Mouse (Mus musculus) heart, embryonic 12.5 days (tissue): ENCODE measurements at regions not wholly inside any gene's neighbourhood (a gene's known extent, or its start where the extent isn't known, plus 50 kb on each side); places are given as distances from the start of the nearest gene placed in this dataset.
A peak's percentile ranks its signal among the peaks of the same experiment; 100 is the strongest.

Experiments used
- ATAC-seq: fragments of 200-750 bp; cut with Nextera tagmentation; 2 replicates; pipeline ENCODE4 v1.8.0; 2017; ENCODE audit warnings: moderate TSS enrichment, moderate library complexity; ENCODE audit not compliant: insufficient number of reproducible peaks, low FRiP score
- H3K27ac ChIP-seq: fragments of 300-500 bp; sonication (generic); 2 replicates; pipeline ENCODE4 v1.5.1; 2016; ENCODE audit warnings: mild to moderate bottlenecking, moderate library complexity; ENCODE audit not compliant: poor library complexity, severe bottlenecking
- H3K27me3 ChIP-seq: fragments of 300-500 bp; sonication (generic); replicated peaks from 2 replicates; pipeline ENCODE4 v1.6.1; 2016; ENCODE audit warnings: mild to moderate bottlenecking, moderate library complexity
- H3K36me3 ChIP-seq: fragments of 300-500 bp; sonication (generic); 2 replicates; pipeline ENCODE4 v1.6.1; 2016; ENCODE audit warnings: mild to moderate bottlenecking, moderate library complexity
- H3K4me1 ChIP-seq: fragments of 300-500 bp; sonication (generic); replicated peaks from 2 replicates; pipeline ENCODE4 v1.6.1; 2016; ENCODE audit warnings: mild to moderate bottlenecking
- H3K4me2 ChIP-seq: fragments of 300-500 bp; sonication (generic); 2 replicates; pipeline ENCODE4 v1.6.1; 2016; ENCODE audit warnings: mild to moderate bottlenecking, moderate library complexity
- H3K4me3 ChIP-seq: fragments of 300-500 bp; sonication (generic); 2 replicates; pipeline ENCODE4 v1.5.1; 2016; ENCODE audit warnings: mild to moderate bottlenecking
- H3K9ac ChIP-seq: fragments of 300-500 bp; sonication (generic); 2 replicates; pipeline ENCODE4 v1.6.1; 2016; ENCODE audit warnings: mild to moderate bottlenecking, moderate library complexity
- H3K9me3 ChIP-seq: fragments of 300-500 bp; sonication (generic); replicated peaks from 2 replicates; pipeline ENCODE4 v1.6.1; 2016; ENCODE audit warnings: mild to moderate bottlenecking, moderate library complexity
- WGBS: fragments of 180-500 bp; shearing (Covaris S2); methylation state at CpG from one replicate; pipeline ENCODE4 v1.1.7; 2016; 5-methylcytosine and 5-hydroxymethylcytosine counted together

DNA sequence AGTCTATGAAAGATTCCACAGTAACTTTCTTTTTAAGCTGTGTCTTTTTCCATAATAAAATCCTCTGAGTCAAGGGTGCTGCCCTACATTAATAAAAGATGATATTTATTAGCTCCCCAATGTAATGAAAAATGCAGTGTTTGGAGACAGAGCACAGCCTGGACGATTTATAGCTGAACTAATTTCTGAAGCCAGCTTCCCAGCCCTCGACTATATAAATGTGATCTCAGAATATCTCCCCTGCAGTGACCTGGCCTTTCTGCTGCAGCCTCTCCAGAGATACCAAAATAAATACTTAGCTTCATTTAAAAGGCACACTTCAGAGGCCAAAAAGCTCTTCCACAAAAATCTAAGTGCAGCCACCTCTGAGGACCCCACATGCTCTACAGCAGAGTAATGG, 534.7 kb downstream of the Zfp619 start:
- no peak for ATAC-seq
- Histone ChIP-seq H3K27ac (no peak overlapping the region), H3K4me1 (no peaks in the 10 kb centered on the region), H3K27me3 (no peaks in the 10 kb centered on the region), H3K9ac (no peak overlapping the region), H3K4me3 (no peak overlapping the region), H3K9me3 (no peaks in the 10 kb centered on the region), H3K4me2 (no peak overlapping the region), H3K36me3 (no peaks in the 10 kb centered on the region)
- WGBS: 52% methylated on average over 2 of the region's 2 CpGs

DNA sequence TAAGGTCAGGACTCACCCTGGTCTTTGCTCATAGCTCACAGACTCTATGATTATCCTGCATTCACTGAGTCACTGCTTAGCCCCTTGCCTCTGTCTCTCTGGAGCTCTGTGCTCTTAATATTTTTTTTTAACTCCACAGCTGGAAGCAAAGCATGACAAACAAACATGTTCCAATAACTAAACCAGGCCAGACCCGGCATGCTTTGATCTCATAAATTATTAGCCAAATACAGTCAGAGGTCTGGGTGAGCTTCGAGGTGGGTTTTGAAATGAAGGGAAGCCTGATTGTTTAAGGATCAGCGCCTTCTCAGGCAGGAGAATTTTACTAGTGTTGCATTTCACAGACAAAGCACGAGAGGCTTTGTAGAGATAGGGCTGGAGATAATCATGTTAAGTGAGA, 541.3 kb downstream of the Zfp619 start:
- Histone ChIP-seq H3K4me2 (no peak overlapping the region), H3K27ac (no peak overlapping the region), H3K4me1 (no peaks in the 10 kb centered on the region), H3K4me3 (no peak overlapping the region), H3K27me3 (no peaks in the 10 kb centered on the region), H3K9ac (no peak overlapping the region), H3K9me3 (peaks cover 3% of the 10 kb centered on the region; the same call in 1 of the 2 replicates), H3K36me3 (no peaks in the 10 kb centered on the region)
- ATAC-seq: no peak
- 65% methylated on average over 4 of the region's 4 CpGs for WGBS

DNA sequence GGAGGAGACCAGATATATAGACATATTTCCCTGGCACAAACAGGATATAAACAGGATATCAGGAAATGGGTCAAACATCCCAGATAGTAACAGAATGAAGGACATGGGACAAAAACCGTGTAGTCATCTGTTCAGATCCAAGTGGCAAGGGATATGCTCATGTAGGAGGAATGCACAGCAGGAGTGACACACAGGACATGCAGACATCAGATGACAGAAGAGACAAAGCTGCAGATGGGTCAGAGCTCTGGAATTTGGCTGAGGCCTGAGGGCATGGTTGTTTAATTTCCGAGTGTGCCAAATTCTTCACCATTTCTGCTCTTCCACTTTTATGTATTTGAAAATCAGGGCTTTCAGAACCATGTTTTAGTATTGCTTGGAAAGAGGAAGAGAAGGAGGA, 547.1 kb downstream of the Zfp619 start:
- H3K27ac ChIP-seq: no peak overlapping the region
- no peaks in the 10 kb centered on the region for H3K27me3 ChIP-seq
- no peak overlapping the region for H3K9ac ChIP-seq
- H3K9me3 ChIP-seq: peaks cover 3% of the 10 kb centered on the region; the same call in 1 of the 2 replicates
- no peak overlapping the region for H3K4me2 ChIP-seq
- H3K4me3 ChIP-seq: no peak overlapping the region
- no peak for ATAC-seq
- H3K36me3 ChIP-seq: no peaks in the 10 kb centered on the region
- H3K4me1 ChIP-seq: no peaks in the 10 kb centered on the region
- WGBS: 29% methylated on average over 2 of the region's 2 CpGs

DNA sequence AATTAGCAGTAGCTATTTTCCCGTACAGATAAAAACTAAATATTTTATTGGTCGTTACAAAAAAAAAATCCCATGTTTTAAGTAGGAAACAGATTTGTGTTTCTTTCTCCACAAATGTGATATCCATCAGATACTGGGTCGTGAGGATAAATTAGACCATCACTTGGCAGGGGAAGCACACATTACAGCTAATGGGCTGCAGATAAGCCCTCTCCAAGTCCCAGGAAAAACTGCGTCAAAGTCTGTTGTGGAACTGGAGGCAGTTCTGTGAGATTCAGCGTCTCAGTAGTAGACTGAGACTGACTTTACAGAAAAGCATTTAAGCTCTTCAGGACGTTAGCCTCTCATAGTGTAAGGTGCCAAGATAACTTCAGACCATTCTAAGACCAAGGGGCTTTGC, 548.0 kb downstream of the Zfp619 start:
- no peak for ATAC-seq
- Histone ChIP-seq H3K4me1 (no peaks in the 10 kb centered on the region), H3K4me2 (no peak overlapping the region), H3K4me3 (no peak overlapping the region), H3K27me3 (no peaks in the 10 kb centered on the region), H3K27ac (no peak overlapping the region), H3K9ac (no peak overlapping the region), H3K9me3 (peaks cover 3% of the 10 kb centered on the region; the same call in 1 of the 2 replicates), H3K36me3 (no peaks in the 10 kb centered on the region)
- 34% methylated on average over 6 of the region's 6 CpGs for WGBS

DNA sequence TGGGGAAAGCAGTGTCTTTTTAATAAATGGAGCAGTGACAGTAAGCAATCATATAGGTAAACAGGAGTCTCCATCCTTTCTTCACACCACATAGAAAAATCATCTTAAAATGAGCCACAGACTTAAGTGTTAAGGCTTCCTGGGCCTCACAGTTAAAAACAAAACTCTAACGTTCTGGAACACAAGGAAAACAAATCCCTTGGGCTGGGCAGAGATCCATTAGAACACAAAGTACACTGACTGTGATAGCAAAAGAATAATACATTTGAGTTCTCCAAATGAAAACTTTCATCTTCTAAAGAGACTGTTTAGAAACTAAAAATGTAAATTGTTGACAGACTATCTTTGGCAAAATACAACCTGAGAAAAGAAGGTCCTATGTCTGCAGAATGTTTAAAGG, 549.8 kb downstream of the Zfp619 start:
- no peak for ATAC-seq
- WGBS: 48% methylated on average over 1 of the region's 1 CpGs
- no peaks in the 10 kb centered on the region for H3K4me1 ChIP-seq

DNA sequence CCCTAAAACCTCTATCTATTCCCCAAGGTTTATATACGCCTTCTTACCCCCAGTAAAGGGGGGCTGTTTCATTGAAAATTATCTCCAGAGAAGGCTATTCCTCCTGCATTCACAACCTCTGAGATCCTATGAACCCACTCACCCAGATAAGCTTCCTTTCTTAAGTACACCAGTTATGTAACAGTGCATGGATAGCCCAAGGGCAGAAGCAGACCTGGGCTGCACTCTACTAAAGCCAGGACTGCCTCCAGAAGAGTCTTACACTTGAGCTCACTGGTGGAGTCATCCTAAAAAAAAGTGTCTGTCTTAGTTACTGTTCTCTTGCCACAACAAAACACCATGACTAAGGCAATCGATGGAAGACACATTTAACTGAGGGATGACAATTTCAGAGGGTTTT, 553.7 kb downstream of the Zfp619 start:
- Histone ChIP-seq H3K36me3 (no peaks in the 10 kb centered on the region), H3K27ac (no peak overlapping the region), H3K4me1 (no peaks in the 10 kb centered on the region), H3K9ac (no peak overlapping the region), H3K9me3 (no peaks in the 10 kb centered on the region), H3K4me2 (no peak overlapping the region), H3K27me3 (no peaks in the 10 kb centered on the region), H3K4me3 (no peak overlapping the region)
- no peak for ATAC-seq
- 63% methylated on average over 2 of the region's 2 CpGs for WGBS

More for the DNA sequence above, 549.8 kb downstream of the Zfp619 start:
- H3K4me2 ChIP-seq: no peak overlapping the region
- H3K27me3 ChIP-seq: no peaks in the 10 kb centered on the region
- no peak overlapping the region for H3K9ac ChIP-seq
- no peaks in the 10 kb centered on the region for H3K9me3 ChIP-seq
- no peaks in the 10 kb centered on the region for H3K36me3 ChIP-seq
- no peak overlapping the region for H3K4me3 ChIP-seq
- no peak overlapping the region for H3K27ac ChIP-seq

DNA sequence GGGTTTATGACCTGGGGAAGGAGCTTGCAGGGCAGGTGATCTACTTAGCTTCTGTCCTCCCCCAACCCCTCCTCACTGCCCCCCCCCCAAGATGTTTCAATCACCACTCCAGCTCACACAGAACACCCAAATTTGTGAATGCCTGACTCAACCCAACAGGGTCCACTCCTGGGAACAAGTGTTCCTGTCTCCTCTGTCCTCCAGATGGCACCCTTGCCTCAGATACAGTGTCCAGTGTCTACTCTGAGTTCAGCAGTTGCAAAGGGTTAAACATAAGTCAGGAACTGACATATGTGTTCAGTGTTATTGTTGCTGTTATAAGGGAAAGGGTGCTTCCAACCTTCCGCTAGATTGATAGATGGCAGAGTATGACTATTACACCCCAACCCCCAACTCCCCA, 554.9 kb downstream of the Zfp619 start:
- Histone ChIP-seq H3K27ac (no peak overlapping the region), H3K27me3 (no peaks in the 10 kb centered on the region), H3K9me3 (no peaks in the 10 kb centered on the region), H3K4me2 (no peak overlapping the region), H3K36me3 (no peaks in the 10 kb centered on the region), H3K4me1 (no peaks in the 10 kb centered on the region), H3K4me3 (no peak overlapping the region), H3K9ac (no peak overlapping the region)
- 63% methylated on average over 1 of the region's 1 CpGs for WGBS
- 0 out of 2 replicates have a peak, but pooled peaks have one; percentile 33 for ATAC-seq

DNA sequence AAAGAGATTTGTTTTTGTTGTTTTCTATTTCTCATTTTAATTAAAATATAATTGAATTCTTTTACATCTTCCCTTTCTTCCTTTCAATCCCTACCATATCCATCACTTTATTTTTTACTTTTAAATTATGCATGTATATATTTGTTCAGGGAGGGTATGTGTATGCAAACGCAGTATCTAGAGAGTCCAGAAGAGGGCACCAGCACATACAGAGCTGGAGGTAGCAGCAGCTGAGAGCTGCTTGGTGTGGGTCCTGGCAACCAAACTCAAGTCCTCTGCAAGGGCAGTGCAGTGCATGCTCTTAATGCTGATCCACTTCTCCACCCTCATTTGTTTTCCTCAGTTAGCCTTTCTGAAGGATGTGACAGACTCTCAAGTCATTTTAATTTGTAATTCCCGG, 568.7 kb downstream of the Zfp619 start:
- Histone ChIP-seq H3K4me3 (no peak overlapping the region), H3K9ac (no peak overlapping the region), H3K4me1 (no peaks in the 10 kb centered on the region), H3K4me2 (no peak overlapping the region), H3K9me3 (no peaks in the 10 kb centered on the region), H3K27me3 (no peaks in the 10 kb centered on the region), H3K36me3 (no peaks in the 10 kb centered on the region), H3K27ac (no peak overlapping the region)
- ATAC-seq: no peak
- WGBS: 50% methylated on average over 2 of the region's 2 CpGs

DNA sequence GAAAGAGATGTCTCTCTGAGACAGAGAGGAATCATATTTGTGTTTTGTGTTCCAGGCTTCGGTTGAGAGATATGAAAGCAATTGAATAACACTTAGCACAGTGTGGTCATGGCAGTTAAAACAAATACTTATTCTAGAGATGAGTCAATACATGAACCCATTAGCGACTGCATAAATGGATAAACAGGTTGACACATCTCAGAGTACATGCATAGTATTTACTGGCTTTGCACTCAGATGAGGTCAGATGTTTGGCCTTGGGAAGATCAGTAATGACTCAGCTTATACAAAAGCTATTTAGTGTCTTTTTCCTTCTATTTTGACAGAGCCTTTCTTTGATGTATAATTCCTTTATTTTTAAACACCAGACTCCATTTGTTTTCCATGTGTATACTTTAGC, 579.5 kb downstream of the Zfp619 start:
- Histone ChIP-seq H3K9ac (no peak overlapping the region), H3K27ac (no peak overlapping the region), H3K27me3 (no peaks in the 10 kb centered on the region), H3K4me2 (no peak overlapping the region), H3K4me1 (no peaks in the 10 kb centered on the region), H3K36me3 (no peaks in the 10 kb centered on the region), H3K9me3 (no peaks in the 10 kb centered on the region), H3K4me3 (no peak overlapping the region)
- no peak for ATAC-seq
- 66% methylated on average over 2 of the region's 2 CpGs for WGBS

DNA sequence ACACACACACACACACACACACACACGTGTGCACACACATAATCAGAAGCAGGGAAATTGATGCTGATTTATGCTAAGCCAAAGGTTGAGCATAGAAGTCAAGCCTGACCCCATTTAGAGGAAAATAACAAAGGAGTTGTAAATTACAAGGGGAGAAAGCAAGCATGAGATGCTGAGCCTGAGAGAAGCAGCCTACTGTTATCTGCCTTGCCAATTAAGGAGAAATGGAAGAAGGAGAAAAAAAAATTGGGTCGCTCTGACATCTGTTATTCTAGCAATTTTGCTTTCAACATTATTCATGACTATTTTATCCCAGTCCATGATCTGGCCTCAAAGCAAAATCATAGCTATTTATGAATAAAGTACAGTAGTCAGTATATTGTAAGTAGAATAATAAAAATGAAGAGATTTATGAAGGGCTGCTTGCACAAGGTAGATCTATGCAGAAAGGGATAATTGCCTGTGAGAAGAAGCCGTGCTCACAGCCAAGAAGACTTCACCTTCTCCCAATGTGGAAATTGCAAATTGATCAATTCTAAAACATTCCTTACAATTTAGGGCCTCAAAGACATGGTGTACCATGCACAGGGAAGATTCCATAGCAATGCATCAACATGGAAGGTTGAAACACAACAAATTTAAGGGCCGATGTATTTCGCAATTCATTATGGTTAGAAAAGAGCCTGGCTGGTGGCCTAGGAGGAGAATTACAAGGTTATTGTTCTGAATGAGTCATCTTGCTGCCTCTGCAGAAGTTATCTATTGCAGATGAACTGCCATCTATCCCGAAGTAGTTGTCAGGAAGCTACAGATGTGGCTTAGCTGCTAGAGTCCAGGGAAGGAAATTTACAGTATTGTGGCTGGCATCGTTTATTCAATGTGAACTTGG, 585.7 kb downstream of the Zfp619 start:
- no peaks in the 10 kb centered on the region for H3K27me3 ChIP-seq
- no peak overlapping the region for H3K9ac ChIP-seq
- no peak overlapping the region for H3K4me2 ChIP-seq
- H3K4me3 ChIP-seq: no peak overlapping the region
- WGBS: 77% methylated on average over 7 of the region's 7 CpGs
- H3K27ac ChIP-seq: no peak overlapping the region
- H3K9me3 ChIP-seq: no peaks in the 10 kb centered on the region
- no peaks in the 10 kb centered on the region for H3K4me1 ChIP-seq
- ATAC-seq: no peak
- H3K36me3 ChIP-seq: no peaks in the 10 kb centered on the region

DNA sequence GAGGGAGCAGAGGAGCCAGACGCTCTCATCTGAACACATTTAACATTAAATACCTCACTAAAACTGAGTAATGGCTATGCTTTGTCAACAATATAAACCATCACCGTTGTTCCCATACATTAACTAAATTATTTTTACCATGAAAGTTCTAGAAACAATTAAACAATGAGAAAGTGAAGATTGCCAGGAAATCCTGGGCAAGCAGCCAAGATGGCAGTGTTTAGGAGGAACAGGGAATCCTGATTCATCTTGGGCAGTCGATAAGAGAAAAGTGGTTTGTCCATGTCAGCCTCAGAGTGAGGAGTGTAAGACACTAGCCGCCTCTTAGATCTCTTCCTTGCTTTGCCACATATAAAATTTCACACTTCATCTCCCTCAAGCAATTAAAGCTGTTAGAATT, 625.3 kb downstream of the Zfp619 start:
- no peaks in the 10 kb centered on the region for H3K4me1 ChIP-seq
- no peaks in the 10 kb centered on the region for H3K9me3 ChIP-seq
- no peak overlapping the region for H3K4me2 ChIP-seq
- ATAC-seq: no peak
- no peak overlapping the region for H3K27ac ChIP-seq
- H3K4me3 ChIP-seq: no peak overlapping the region
- no peaks in the 10 kb centered on the region for H3K36me3 ChIP-seq
- no peaks in the 10 kb centered on the region for H3K27me3 ChIP-seq
- no peak overlapping the region for H3K9ac ChIP-seq
- whole genome bisulfite sequencing: 67% methylated on average over 4 of the region's 4 CpGs

DNA sequence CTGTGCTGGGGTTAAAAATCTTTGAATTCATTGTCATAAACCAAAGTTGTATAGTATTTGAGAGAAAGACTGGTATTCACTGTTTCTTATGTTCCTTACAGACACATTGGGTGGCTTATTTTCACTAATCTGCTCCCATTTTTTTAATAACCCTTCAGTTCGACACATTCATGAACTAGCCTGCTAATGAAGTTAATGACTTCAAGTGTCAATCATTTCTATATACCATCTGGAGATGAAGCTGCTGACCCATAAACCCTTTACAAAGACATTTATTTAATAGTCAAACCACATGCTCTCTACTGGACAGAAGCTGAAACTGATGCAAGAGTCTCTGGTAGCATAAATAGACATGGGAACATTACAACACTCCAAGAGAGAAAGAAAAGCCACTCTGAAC, 626.9 kb downstream of the Zfp619 start:
- no peak overlapping the region for H3K4me2 ChIP-seq
- H3K9me3 ChIP-seq: no peaks in the 10 kb centered on the region
- no peaks in the 10 kb centered on the region for H3K27me3 ChIP-seq
- no peak overlapping the region for H3K27ac ChIP-seq
- no peak overlapping the region for H3K9ac ChIP-seq
- no peaks in the 10 kb centered on the region for H3K4me1 ChIP-seq
- H3K4me3 ChIP-seq: no peak overlapping the region
- no peaks in the 10 kb centered on the region for H3K36me3 ChIP-seq
- WGBS: 83% methylated on average over 1 of the region's 1 CpGs
- ATAC-seq: no peak
